Mouse (Mus musculus): ENCODE data around the gene Xbp1.
"Not testable (repeated sequence)": the region's sequence is repeated elsewhere in the genome, so short reads cannot be mapped to it uniquely, and the experiment has no call there.

The Xbp1 gene

DNA sequence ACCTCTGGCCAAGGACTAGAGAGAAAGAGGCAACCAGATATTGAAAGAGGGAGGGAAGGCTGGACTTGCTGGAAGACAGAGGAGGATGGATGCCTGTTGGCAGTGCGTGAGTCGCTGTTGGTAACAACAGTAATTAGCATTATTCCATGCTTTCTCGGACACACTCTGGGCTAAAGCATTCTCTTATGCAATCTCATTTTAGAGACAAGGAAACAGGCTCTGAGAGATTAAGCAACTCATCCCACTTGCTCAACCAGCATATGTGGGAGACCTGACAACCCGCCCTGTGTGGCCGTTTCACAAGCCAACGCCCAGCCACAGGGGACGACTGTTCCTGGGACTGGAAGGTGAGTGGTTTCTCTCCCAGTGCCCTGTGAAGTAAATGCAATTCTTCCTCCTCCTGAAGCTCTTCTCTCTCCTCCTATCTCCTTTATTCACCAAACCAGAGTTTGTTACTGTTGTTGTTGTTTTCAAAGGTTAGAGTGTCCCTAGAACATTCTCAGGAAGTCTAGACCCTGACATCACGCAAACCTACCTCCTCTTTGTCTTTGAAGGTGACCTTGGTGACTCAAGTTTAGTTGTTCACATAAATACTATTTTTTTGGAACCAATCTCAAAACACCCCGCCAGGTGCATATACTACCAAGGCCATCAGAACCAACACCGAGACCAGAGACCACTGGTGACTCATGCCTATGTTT, 18.0 kb upstream of the Xbp1 start:
- no peak for DNase-seq (ENCODE audit: low spot score in 2 of 2)

DNA sequence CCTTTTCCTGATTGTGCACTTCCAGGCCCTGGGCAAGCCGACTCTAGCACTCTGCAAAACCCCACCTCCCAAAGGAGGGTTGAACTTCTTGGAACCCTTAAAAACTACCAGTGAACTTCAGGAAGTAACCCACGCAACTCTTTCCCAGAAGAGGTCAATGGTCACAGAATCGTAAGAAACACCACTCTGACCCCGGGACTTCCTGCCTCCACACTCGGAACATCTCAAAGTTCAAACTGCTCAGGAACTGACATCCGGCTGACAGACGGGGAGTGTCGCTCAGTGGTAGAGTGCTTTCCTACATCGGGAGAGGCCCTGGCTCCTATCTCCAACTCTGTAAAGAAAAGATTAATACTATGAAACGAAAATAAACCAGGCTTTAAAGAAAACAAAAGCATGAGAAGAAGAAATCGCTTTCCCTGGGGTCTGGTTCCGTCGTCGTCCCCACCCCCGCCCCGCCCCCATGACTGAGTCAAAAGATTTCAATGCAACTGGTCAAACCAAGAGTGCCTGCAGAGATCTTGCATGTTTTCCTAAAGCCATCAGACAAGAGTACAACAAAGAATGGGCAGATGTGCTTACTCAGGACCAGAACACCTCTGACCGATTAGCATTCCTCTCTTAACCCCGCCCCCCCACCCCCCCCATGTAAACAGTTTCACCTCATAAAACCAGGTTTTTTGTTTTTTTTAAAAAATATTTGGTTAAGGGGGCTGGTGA, 14.4 kb upstream of the Xbp1 start:
- DNase-seq (ENCODE audit: low spot score in 2 of 2), result no peak

DNA sequence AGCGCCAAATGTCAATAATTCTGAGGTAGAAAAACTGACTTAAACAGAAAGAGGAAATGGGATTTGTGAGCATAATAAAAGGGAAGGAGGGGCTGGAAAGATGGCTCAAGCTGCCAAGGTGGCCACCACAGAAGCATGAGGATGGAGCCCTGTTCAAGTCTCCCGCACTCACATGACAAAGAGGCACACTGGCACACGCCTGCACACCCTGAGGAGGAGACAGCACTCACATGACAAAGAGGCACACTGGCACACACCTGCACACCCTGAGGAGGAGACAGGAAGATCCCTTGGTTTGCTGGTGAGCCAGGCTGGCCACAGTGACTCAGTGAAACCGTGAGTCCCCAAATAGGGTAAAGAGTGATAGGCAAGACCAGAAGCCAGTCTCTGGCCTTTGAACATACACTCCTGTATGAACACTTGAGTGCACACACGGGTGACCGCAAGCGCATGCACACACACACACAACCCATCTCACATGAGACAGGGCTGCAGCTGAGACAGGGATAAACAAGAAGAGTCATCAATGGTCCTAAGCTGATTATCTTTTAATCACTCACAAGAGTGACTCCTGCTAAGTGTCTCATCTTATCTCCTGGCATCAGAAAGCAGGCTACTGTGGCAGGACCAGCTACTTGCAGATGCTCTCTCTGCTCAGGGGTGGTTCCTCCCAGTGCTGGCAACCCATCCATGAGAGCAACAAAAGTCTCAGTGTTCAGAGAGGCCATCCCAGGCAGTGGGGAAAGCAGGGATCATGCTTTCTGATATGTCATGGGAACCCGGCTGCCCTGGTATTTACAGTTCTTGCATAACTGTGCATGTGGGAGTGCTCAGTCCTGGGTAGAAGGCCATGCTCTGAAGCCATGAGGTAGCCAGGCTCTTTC, 11.0 kb upstream of the Xbp1 start:
- DNase-seq (ENCODE audit: low spot score in 2 of 2), result no peak

GRCm38 (mm10) chr11:5510099-5510391, 10.4 kb upstream of the Xbp1 start:
- no peak for DNase-seq (ENCODE audit: low spot score in 2 of 2)

DNA sequence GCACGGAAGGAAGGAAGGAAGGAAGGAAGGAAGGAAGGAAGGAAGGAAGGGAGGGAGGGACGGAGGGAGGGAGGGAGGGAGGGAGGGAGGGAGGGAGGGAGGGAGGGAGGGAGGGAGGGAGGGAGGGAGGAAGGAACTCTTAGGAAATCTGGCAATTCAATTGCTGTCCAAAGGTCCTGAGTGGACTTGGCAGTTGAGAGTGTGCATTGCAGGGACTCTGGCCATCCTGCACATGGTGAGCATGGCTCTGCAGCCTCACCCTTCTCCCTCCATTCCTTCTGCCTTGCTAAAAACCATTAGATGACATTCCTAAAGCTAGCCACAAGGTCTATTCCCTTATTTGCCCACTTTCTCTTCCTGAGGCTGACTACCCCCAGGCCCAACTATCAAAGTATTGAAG, 9.8 kb upstream of the Xbp1 start:
- not testable (repeated sequence) for DNase-seq (ENCODE audit: low spot score in 2 of 2)

GRCm38 (mm10) chr11:5512099-5512725, 8.2 kb upstream of the Xbp1 start:
- DNase-seq (ENCODE audit: low spot score in 2 of 2), result no peak

GRCm38 (mm10) chr11:5512961-5513360, 7.5 kb upstream of the Xbp1 start:
- no peak for DNase-seq (ENCODE audit: low spot score in 2 of 2)

GRCm38 (mm10) chr11:5514091-5514490, 6.4 kb upstream of the Xbp1 start:
- DNase-seq (ENCODE audit: low spot score in 2 of 2), result no peak

- no peak for DNase-seq (ENCODE audit: low spot score in 2 of 2)
Measured at GRCm38 (mm10) chr11:5515196-5515595, 5.3 kb upstream of the Xbp1 start.

- DNase-seq (ENCODE audit: low spot score in 2 of 2), result no peak
Measured at GRCm38 (mm10) chr11:5515655-5516054, 4.8 kb upstream of the Xbp1 start.

DNA sequence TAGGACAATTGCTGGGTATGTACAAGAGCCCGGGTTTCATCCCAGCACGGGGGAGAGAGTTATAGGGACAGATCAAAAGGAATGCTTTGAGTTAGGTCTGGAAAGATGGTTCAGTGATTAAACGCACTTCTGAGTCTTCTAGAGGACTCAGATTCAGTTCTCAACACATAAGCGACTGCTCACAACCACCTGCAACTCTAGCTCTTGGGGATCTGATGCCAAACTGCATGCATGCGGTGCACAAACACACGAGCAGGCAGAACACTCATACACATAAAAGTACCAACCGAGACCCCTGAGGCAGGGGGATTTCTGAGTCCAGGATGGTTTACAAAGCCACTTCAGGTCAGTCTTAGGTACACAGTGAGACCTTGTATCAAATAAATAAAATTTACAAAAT, 4.3 kb upstream of the Xbp1 start:
- DNase-seq (ENCODE audit: low spot score in 2 of 2), result no peak

DNA sequence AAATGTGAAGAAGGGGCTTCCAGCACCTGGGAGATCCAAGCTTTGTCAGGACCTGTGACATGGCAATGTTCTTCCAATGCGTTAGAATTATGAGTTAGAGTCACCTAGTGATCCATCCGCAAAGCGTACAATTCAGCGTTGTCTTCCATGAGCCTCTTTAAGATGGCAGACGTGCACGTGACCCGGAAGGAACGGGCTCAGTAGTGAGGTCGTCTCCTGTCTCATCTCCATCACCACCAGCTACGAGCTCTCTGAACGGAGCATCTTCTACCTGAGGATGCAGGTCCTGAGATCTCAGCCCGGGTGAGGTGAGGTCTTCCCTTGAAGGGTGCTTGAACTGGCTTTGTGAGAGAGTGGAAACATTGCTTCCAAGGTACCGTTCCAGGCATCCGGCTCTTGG, 3.8 kb upstream of the Xbp1 start:
- no peak for DNase-seq (ENCODE audit: low spot score in 2 of 2)

DNA sequence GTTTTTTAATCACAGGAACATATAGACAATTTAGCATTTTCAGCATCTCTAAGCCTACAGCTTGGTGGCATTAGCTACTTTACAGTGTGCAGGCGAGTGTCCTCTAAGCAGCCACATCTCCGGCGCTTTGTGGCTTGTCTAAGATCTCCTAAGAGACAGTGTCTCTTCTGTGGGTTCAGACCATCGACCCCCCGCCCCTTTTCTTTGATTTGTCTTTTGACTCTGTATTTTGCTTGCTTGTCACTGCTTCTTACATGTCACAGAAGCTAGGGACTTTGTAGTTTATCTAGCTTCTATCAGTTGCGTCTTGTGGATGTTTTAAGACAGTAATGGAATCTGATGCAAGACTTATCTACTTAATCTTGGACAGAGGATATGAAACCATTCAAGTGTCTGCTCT, 3.1 kb upstream of the Xbp1 start:
- DNase-seq (ENCODE audit: low spot score in 2 of 2), result no peak

- DNase-seq (ENCODE audit: low spot score in 2 of 2), result no peak
Measured at GRCm38 (mm10) chr11:5519681-5520080, 778 bp upstream of the Xbp1 start.

GRCm38 (mm10) chr11:5521266-5521515, 732 bp downstream of the Xbp1 start:
- no peak for DNase-seq (ENCODE audit: low spot score in 2 of 2)

- peak; percentile 76 to 79 for DNase-seq (ENCODE audit: low spot score in 2 of 2)
Measured at GRCm38 (mm10) chr11:5521516-5522291, 1.2 kb downstream of the Xbp1 start.

- DNase-seq (ENCODE audit: low spot score in 2 of 2), result no peak
Measured at GRCm38 (mm10) chr11:5522798-5523415, 2.4 kb downstream of the Xbp1 start.

DNA sequence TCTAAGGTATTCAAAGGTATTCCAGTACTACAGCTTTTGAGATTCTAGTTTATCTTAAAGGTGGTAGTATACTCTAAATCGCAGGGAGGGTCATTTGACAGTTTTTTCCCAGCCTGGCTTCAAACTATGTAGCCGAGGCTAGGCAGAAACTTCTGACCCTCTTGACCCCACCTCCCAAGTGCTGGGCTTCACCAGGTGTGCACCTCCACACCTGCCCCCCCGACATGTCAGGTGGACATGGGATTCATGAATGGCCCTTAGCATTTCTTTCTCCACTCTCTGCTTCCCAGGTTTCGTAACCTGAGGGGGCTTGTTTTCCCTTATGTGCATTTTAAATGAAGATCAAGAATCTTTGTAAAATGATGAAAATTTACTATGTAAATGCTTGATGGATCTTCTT, 5.0 kb downstream of the Xbp1 start:
- DNase-seq (ENCODE audit: low spot score in 2 of 2), result no peak

DNA sequence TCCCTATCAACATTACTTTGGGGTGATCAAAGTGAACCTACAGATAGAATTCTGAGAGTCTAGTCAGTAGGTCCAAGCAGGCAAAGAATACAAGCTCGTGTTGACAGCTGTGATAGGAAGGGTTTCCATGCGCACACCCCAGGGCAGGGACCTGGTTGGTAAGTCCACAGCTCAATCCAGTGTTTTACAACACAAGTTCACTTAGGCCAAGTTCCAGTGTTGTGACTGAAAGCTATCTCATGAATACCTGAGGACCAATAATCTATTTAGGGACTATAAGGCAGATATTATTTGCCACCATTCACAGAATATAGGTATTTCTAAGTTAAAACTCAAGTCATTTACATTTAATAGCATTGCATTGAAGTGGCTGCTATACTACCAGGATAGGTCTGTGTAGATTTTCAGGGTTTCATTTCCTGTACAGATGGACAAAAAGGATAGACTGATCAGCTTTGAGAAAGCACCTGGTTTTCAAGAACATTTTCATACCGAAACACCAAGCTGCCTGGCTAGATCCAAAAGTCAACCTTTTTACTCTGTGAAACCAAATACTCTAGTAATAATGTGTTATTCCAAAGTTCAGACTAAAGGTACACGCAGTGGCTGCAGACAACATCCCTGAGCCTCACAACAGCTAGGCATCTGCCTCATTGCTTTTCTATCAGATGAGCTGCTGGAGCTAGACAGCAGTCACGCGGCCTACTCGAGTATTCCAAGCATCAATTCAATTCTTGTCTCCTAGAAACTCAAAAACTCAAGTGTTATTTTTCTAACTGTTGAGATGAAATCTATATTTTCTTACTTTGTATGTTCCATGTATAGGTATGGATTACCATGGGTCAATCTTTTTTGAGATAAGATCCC, 6.3 kb downstream of the Xbp1 start:
- DNase-seq (ENCODE audit: low spot score in 2 of 2), result no peak

DNA sequence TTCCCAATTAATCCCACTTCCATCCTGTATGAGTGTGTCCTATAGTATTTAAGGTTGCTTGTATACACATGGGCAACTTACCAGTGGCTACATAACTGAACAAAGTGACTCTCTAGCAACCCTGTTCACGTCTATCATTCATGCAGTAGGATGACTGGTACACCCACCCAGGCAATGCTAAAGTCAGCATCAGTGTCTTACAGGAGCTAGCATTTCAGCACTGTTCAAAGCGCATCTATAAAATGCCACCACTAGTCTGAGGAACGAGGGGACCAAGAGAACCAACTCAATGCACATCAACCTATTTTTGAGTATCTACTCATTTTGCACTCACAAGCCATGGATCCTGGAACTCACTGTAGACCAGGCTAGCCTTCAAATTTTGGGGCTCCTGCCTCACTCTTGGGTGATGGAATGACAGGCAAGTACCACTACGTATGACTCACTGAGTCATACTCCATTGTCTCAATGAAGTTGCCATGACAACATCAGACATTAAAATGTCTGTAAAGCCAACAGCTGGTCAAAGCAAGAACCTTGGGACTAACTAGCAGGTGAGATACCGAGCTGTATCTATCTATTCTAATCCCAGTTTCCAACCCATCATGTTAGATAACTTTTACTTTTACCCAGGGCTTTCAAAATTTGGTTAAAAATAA, 7.5 kb downstream of the Xbp1 start:
- DNase-seq (ENCODE audit: low spot score in 2 of 2), result no peak

Data from frontal cortex, postnatal 36 days (tissue).